9 mouse cellular contexts compared by ENCODE assay signal in the genomic region with DNA sequence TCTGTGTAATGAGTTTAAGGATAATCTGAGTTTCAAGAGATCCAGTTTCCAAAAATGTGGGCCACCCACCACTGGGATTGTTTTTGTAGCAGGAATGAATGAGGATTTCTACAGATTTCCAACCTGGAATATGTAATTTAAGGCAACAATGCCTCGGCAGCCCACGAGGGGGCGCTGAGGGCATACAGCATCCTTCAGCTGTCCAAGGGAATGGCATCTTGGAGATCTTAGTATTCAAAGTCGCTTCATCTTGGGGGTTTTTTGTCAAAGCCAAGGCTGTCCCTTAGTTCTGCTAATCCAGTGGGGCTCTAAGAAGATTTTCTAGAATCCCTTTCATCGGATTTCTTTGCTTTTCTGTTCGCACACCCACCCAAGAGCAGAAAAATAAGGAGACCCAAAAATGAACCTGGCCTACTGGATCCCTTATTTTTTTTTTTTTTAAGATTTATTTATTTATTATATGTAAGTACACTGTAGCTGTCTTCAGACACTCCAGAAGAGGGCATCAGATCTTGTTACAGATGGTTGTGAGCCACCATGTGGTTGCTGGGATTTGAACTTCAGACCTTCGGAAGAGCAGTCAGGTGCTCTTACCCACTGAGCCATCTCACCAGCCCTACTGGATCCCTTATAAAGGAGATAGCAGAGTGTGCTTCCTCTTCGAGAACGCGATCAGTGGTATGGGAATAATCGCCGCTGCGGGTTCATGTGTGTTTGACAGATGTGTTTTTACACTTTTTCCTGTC. TPM values are rescaled to one million over a fixed set of nuclear protein-coding genes. Genes with fewer than 3 reads are reported as not detected.
DNase-seq lines count a peak whose midpoint lies in the region; ATAC-seq and TF ChIP-seq lines count a peak whose summit lies in the region.
"Had no signal": no experiment of that assay in that cellular context is flagged by ENCODE, and none has a peak within 500 bp of the region (broad histone marks: within the 10 kb centered on the region; RNA-seq: fewer than 3 reads in every experiment).

No protein-coding gene starts in this region.

- H3K4me1 ChIP-seq in ES-Bruce4 (ENCODE audit: control insufficient read depth, insufficient read depth, low read length), result no peaks in the 10 kb centered on the region

- TF ChIP-seq EP300 in ES-Bruce4 (IDR thresholded peaks at IDR 0.05; ENCODE audit: insufficient read depth, low read depth, low read length), result no peak

- peak; percentile 71 for DNase-seq in cerebellum, adult 11 months
- DNase-seq in cerebellum, adult 11-12 months, result peak; percentile 65
- peak; percentile 53 for DNase-seq in gastrocnemius, adult 18-20 months (ENCODE audit: low spot score)
- DNase-seq in layer of hippocampus, adult 9-11 months, result peak; percentile 62
- DNase-seq in lung, postnatal 10 days, result peak; percentile 81
- peak; percentile 79 for DNase-seq in right cerebral cortex, postnatal 4 days

- H3K4me3 ChIP-seq in ES-Bruce4 (ENCODE audit: low read depth, low read length), result no peak overlapping the region

- peak; percentile 90 for TF ChIP-seq CTCF in ES-Bruce4 (IDR thresholded peaks at IDR 0.05; ENCODE audit: low read depth, low read length)

- H3K9me3 ChIP-seq in ES-Bruce4 (replicated peaks; ENCODE audit: control insufficient read depth, insufficient read depth, low read length, poor library complexity, severe bottlenecking), result no peaks in the 10 kb centered on the region

- H3K36me3 ChIP-seq in ES-Bruce4 (ENCODE audit: control insufficient read depth, insufficient read depth, low read length, poor library complexity, severe bottlenecking), result peaks cover 14% of the 10 kb centered on the region

- H3K27ac ChIP-seq in ES-Bruce4 (ENCODE audit: insufficient read depth, low read length), result no peak overlapping the region
- H3K27ac ChIP-seq: macrophage had no signal

- H3K27me3 ChIP-seq in ES-Bruce4 (ENCODE audit: control insufficient read depth, insufficient read depth, low read length, poor library complexity, severe bottlenecking), result no peaks in the 10 kb centered on the region

- TF ChIP-seq POLR2A in ES-Bruce4 (IDR thresholded peaks at IDR 0.05; ENCODE audit: insufficient read depth, low read length), result no peak

- no peak for ATAC-seq in cerebellum, adult (ENCODE audit: insufficient number of reproducible peaks, low FRiP score, low TSS enrichment)

- H3K9ac ChIP-seq in ES-Bruce4 (ENCODE audit: low read depth, poor library complexity, severe bottlenecking), result no peak overlapping the region

RNA-seq across cellular contexts. Expression of gene Hectd4, which starts 4.5 kb away (rescaled TPM):
- 13.5 and 15.9 TPM in 2 replicates for polyA plus RNA-seq in ES-Bruce4 (2011; ENCODE audit: insufficient read depth, insufficient read length, low read depth, missing spikeins)
- total RNA-seq in gastrocnemius, adult 18-20 months (2021), result 10 to 100 TPM; 11.3 to 11.8 TPM

RNA-seq across cellular contexts. Expression of gene Rpl6, which starts 11.3 kb away (rescaled TPM):
- 2,022 and 2,082 TPM in 2 replicates for polyA plus RNA-seq in ES-Bruce4 (2011; ENCODE audit: insufficient read depth, insufficient read length, low read depth, missing spikeins)
- 100 to 1,000 TPM; 465 to 471 TPM for total RNA-seq in gastrocnemius, adult 18-20 months (2021)

RNA-seq across cellular contexts. Expression of gene Ptpn11, which starts 24.4 kb away (rescaled TPM):
- polyA plus RNA-seq in ES-Bruce4 (2011; ENCODE audit: insufficient read depth, insufficient read length, low read depth, missing spikeins), result 64.9 and 66.8 TPM in 2 replicates
- 10 to 100 TPM; 58.2 to 78.2 TPM for total RNA-seq in gastrocnemius, adult 18-20 months (2021)
